Mouse (Mus musculus) olfactory bulb, adult 2 months (tissue): Measurements from ENCODE around the gene Gstz1. TPM values are rescaled to one million over a fixed set of nuclear protein-coding genes. Genes with fewer than 3 reads are reported as not detected.

Source experiments
- H3K27ac ChIP-seq: fragments of 200-500 bp; 2 replicates; pipeline ENCODE4 v1.5.1; 2012; ENCODE audit warnings: low read depth, low read length; ENCODE audit not compliant: insufficient read depth
- H3K4me1 ChIP-seq: fragments of 200-500 bp; 2 replicates; pipeline ENCODE4 v1.6.1; 2012; ENCODE audit warnings: low read length; ENCODE audit not compliant: control insufficient read depth, insufficient read depth
- H3K4me3 ChIP-seq: fragments of 200-500 bp; 2 replicates; pipeline ENCODE4 v1.5.1; 2012; ENCODE audit warnings: mild to moderate bottlenecking, low read depth, low read length, moderate library complexity; ENCODE audit not compliant: insufficient read depth
- CTCF ChIP-seq: fragments of 200-500 bp; IDR thresholded peaks from 2 replicates; pipeline ENCODE4 v1.5.1; 2012; ENCODE audit warnings: low read depth, mild to moderate bottlenecking, low read length, moderate library complexity; ENCODE audit not compliant: insufficient read depth
- POLR2A ChIP-seq: fragments of 200-500 bp; IDR thresholded peaks from 2 replicates; pipeline ENCODE4 v1.6.1; 2012; ENCODE audit warnings: mild to moderate bottlenecking, low read depth, low read length, moderate library complexity; ENCODE audit not compliant: insufficient read depth
- WGBS: fragments of 180-500 bp; shearing (Covaris S2); methylation state at CpG from one replicate; pipeline ENCODE4 v1.1.7; 2018; 5-methylcytosine and 5-hydroxymethylcytosine counted together
- polyA plus RNA-seq: library from polyadenylated mRNA; stranded (reverse); fragments of >200 nt; gene quantifications from 2 replicates; pipeline ENCODE4 v1.2.4, GENCODE M21; 2012; ENCODE audit warnings: low replicate concordance; ENCODE audit not compliant: missing spikeins, insufficient read depth, insufficient read length

The Gstz1 gene
- polyA plus RNA-seq, 1 experiment, result not detected

- Histone ChIP-seq H3K27ac (no peak overlapping the region), H3K4me3 (no peak overlapping the region), H3K4me1 (no peaks in the 10 kb centered on the region)
- 32% methylated on average over 2 of the region's 2 CpGs for WGBS
- TF ChIP-seq CTCF (no peak), POLR2A (no peak)
Observed at GRCm38 (mm10) chr12:87131181-87131580, 15.8 kb upstream of the Gstz1 start.

GRCm38 (mm10) chr12:87131619-87132018, 15.3 kb upstream of the Gstz1 start:
- H3K4me3 ChIP-seq, result no peak overlapping the region
- WGBS, result 34% methylated on average over 3 of the region's 3 CpGs
- no peak for TF ChIP-seq CTCF
- H3K27ac ChIP-seq, result no peak overlapping the region
- H3K4me1 ChIP-seq, result no peaks in the 10 kb centered on the region

- no peaks in the 10 kb centered on the region for H3K4me1 ChIP-seq
- TF ChIP-seq CTCF, result no peak
- TF ChIP-seq POLR2A, result no peak
- H3K27ac ChIP-seq, result no peak overlapping the region
- WGBS, result 80% methylated on average over 6 of the region's 6 CpGs
- H3K4me3 ChIP-seq, result no peak overlapping the region
Observed at GRCm38 (mm10) chr12:87132210-87132609, 14.8 kb upstream of the Gstz1 start.

GRCm38 (mm10) chr12:87132784-87133183, 14.2 kb upstream of the Gstz1 start:
- H3K27ac ChIP-seq, result no peak overlapping the region
- TF ChIP-seq POLR2A (no peak), CTCF (no peak)
- H3K4me3 ChIP-seq, result no peak overlapping the region
- WGBS, result 97% methylated on average over 9 of the region's 9 CpGs
- H3K4me1 ChIP-seq, result no peaks in the 10 kb centered on the region; the same call in 1 of the 2 replicates

- Histone ChIP-seq H3K4me1 (no peaks in the 10 kb centered on the region; the same call in 1 of the 2 replicates), H3K27ac (no peak overlapping the region), H3K4me3 (no peak overlapping the region)
- 74% methylated on average over 15 of the region's 15 CpGs for WGBS
- TF ChIP-seq POLR2A (no peak), CTCF (no peak)
Observed at GRCm38 (mm10) chr12:87137439-87138341, 9.3 kb upstream of the Gstz1 start.

GRCm38 (mm10) chr12:87138342-87138701, 8.6 kb upstream of the Gstz1 start:
- no peaks in the 10 kb centered on the region; the same call in 1 of the 2 replicates for H3K4me1 ChIP-seq
- TF ChIP-seq CTCF (no peak), POLR2A (no peak)
- WGBS, result 42% methylated on average over 2 of the region's 2 CpGs
- H3K4me3 ChIP-seq, result no peak overlapping the region
- no peak overlapping the region for H3K27ac ChIP-seq

GRCm38 (mm10) chr12:87138768-87139167, 8.2 kb upstream of the Gstz1 start:
- 43% methylated on average over 2 of the region's 2 CpGs for WGBS
- Histone ChIP-seq H3K4me3 (no peak overlapping the region), H3K4me1 (no peaks in the 10 kb centered on the region; the same call in 1 of the 2 replicates), H3K27ac (no peak overlapping the region)
- no peak for TF ChIP-seq POLR2A
- no peak for TF ChIP-seq CTCF

GRCm38 (mm10) chr12:87142156-87142555, 4.8 kb upstream of the Gstz1 start:
- Histone ChIP-seq H3K4me3 (no peak overlapping the region), H3K4me1 (no peaks in the 10 kb centered on the region; the same call in 1 of the 2 replicates), H3K27ac (no peak overlapping the region)
- no peak for TF ChIP-seq POLR2A
- no peak for TF ChIP-seq CTCF
- WGBS, result 76% methylated on average over 2 of the region's 2 CpGs

- TF ChIP-seq CTCF (no peak), POLR2A (peak; percentile 49; the same call in 1 of the 2 replicates)
- H3K4me1 ChIP-seq, result no peaks in the 10 kb centered on the region
- H3K4me3 ChIP-seq, result peak within 1 kb of the TSS; percentile 70
- under 1% methylated on average over 61 of the region's 61 CpGs for WGBS
- H3K27ac ChIP-seq, result peak within 1 kb of the TSS; percentile 86
Observed at GRCm38 (mm10) chr12:87147395-87148089, 577 bp downstream of the Gstz1 start, which contains the start of gene Pomt2. Pomt2 (minus strand) TSS chr12:87147968.
